Mouse (Mus musculus) intestine, embryonic 14.5 days (tissue): Measurements from ENCODE around the gene Ptges3l. TPM values are rescaled to one million over a fixed set of nuclear protein-coding genes. Genes with fewer than 3 reads are reported as not detected.
"Not testable (repeated sequence)": the region's sequence is repeated elsewhere in the genome, so short reads cannot be mapped to it uniquely, and the experiment has no call there.

Source experiments
- ATAC-seq: fragments of 200-750 bp; cut with Nextera tagmentation; replicated peaks from 2 replicates; pipeline ENCODE4 v1.8.0; 2017; ENCODE audit warnings: low read depth, moderate number of reproducible peaks, moderate TSS enrichment, moderate library complexity; ENCODE audit not compliant: low FRiP score, low TSS enrichment
- DNase-seq: peaks from one replicate; pipeline ENCODE4 v3.0.0-alpha.2; 2018; ENCODE audit warnings: low spot score
- H3K27ac ChIP-seq: fragments of 300-500 bp; sonication (generic); 2 replicates; pipeline ENCODE4 v1.5.1; 2014; ENCODE audit warnings: low read depth, mild to moderate bottlenecking, control low read depth
- H3K27me3 ChIP-seq: fragments of 300-500 bp; sonication (generic); replicated peaks from 2 replicates; pipeline ENCODE4 v1.6.1; 2014; ENCODE audit warnings: low read length, control low read depth; ENCODE audit not compliant: control insufficient read depth, insufficient read depth
- H3K36me3 ChIP-seq: fragments of 300-500 bp; sonication (generic); 2 replicates; pipeline ENCODE4 v1.6.1; 2014; ENCODE audit warnings: low read length, control low read depth; ENCODE audit not compliant: control insufficient read depth, insufficient read depth
- H3K4me1 ChIP-seq: fragments of 300-500 bp; sonication (generic); replicated peaks from 2 replicates; pipeline ENCODE4 v1.6.1; 2014; ENCODE audit warnings: low read length, control low read depth, mixed read lengths; ENCODE audit not compliant: control insufficient read depth, insufficient read depth
- H3K4me2 ChIP-seq: fragments of 300-500 bp; sonication (generic); 2 replicates; pipeline ENCODE4 v1.6.1; 2014; ENCODE audit warnings: low read length
- H3K4me3 ChIP-seq: fragments of 300-500 bp; sonication (generic); 2 replicates; pipeline ENCODE4 v1.5.1; 2014; ENCODE audit warnings: low read depth, low read length, control low read depth, mixed read lengths
- H3K9ac ChIP-seq: fragments of 300-500 bp; sonication (generic); 2 replicates; pipeline ENCODE4 v1.6.1; 2014; ENCODE audit warnings: mild to moderate bottlenecking, low read length
- H3K9me3 ChIP-seq: fragments of 300-500 bp; sonication (generic); 2 replicates; pipeline ENCODE4 v1.6.1; 2016; ENCODE audit warnings: low read length, control low read depth; ENCODE audit not compliant: control insufficient read depth
- WGBS: fragments of 180-500 bp; shearing (Covaris S2); extraction: QIAGEN DNeasy Blood & Tissue Kit; methylation state at CpG from one replicate; pipeline ENCODE4 v1.1.7; 2014; 5-methylcytosine and 5-hydroxymethylcytosine counted together
- polyA plus RNA-seq: library from polyadenylated mRNA; unstranded; fragments of >200 nt; fragmentation: Nextera tagmentation; extraction: Ambion mirVana; gene quantifications from 2 replicates; pipeline ENCODE4 v1.2.1, GENCODE M21; 2014

The Ptges3l gene
- polyA plus RNA-seq, 1 experiment from 2014 or later: 16.3 TPM

DNA sequence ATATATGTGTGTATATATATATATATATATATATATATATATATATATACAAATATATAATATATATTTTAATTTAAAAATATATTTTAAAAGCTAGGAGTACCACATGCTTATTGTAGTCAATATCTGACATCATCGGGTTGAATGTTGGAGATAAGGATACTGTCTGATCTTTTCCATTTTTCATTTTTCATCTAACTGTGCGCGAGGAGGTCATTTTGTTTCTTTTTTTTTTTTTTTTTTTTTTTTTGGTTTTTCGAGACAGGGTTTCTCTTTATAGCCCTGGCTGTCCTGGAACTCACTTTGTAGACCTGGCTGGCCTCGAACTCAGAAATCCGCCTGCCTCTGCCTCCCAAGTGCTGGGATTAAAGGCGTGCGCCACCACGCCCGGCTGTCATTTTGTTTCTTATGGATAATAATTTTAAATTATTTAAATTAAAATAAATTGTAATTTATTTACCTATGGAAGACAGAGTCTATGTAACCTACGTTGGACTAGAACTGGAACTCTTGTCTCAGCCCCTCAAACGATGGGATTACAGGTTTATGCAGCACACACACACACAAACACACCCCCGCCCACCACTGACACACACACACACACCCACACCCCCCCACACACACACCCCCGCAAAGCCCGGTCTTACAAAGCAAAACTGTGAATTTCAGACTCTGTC, 16.5 kb upstream of the Ptges3l start:
- not testable (repeated sequence) for H3K9me3 ChIP-seq, DNase-seq, H3K27ac ChIP-seq, H3K27me3 ChIP-seq, H3K9ac ChIP-seq
- WGBS: 34% methylated on average over 15 of the region's 15 CpGs
- Histone ChIP-seq H3K4me1 (peaks cover 13% of the 10 kb centered on the region), H3K36me3 (peaks cover 30% of the 10 kb centered on the region), H3K4me3 (peak overlapping the region; percentile 100; the same call in 1 of the 2 replicates), H3K4me2 (peak overlapping the region; percentile 42)
- ATAC-seq: peak; percentile 53; the same call in 1 of the 2 replicates

DNA sequence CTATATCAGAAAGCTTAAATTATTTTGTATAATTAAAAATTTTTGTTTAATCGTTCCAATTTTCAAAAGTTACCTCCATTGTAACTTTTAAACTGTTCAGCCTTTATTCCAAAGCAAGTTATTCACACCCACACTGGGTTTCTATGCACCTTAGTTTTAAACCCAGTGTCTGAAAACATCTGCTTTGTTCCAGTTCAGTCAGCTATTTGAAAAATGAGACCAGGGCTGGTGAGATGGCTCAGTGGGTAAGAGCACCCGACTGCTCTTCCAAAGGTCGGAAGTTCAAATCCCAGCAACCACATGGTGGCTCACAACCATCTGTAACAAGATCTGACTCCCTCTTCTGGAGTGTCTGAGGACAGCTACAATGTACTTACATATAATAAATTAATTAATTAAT, 12.9 kb upstream of the Ptges3l start:
- not testable (repeated sequence) for H3K4me1 ChIP-seq, H3K27ac ChIP-seq, H3K4me2 ChIP-seq, ATAC-seq, H3K4me3 ChIP-seq, DNase-seq, H3K9me3 ChIP-seq, H3K9ac ChIP-seq, H3K27me3 ChIP-seq
- peaks cover 27% of the 10 kb centered on the region for H3K36me3 ChIP-seq
- 52% methylated on average over 3 of the region's 3 CpGs for WGBS

DNA sequence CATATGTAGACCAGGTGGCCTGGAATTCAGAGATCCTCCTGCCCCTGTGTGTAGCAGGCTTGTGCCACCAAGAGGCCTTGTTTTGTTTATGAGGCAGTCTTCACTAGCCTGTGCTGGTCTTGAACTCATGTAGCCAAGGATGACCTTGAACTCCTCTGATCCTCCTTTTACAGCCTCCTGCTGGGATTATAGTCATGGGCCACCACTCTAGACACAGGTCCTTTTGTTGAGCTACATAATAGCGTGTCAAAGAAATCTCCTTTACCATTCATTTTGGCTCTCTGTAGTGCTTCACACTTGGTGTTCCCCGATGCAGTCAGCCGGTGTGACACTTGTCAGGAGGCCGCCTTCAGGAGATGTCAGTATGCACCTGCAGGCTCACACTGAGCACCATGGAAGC, 11.8 kb upstream of the Ptges3l start:
- DNase-seq (no peak), ATAC-seq (no peak)
- no peaks in the 10 kb centered on the region for H3K9me3 ChIP-seq
- H3K4me2 ChIP-seq: no peak overlapping the region
- no peaks in the 10 kb centered on the region for H3K4me1 ChIP-seq
- 82% methylated on average over 4 of the region's 4 CpGs for WGBS
- no peak overlapping the region for H3K9ac ChIP-seq
- H3K4me3 ChIP-seq: no peak overlapping the region
- H3K36me3 ChIP-seq: peaks cover 37% of the 10 kb centered on the region
- H3K27me3 ChIP-seq: no peaks in the 10 kb centered on the region
- no peak overlapping the region for H3K27ac ChIP-seq

DNA sequence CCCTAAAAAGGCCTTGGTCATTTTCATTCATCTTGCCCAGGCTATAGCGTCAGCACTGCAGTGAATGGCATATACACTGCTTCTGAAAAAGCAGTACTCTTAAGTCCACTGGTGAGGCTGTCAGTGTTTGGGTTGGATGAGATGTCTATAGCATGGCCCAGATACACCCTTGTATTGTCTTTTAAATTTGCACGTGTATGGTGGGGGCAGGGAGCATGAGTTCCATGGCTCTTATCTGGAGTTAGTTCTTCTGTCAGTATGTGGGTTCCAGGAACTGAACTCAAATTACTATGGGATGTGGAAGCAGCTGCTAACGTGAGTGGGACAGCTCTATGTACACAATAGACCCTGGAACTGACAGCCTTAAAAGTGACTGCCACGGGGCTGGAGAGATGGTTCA, 10.7 kb upstream of the Ptges3l start:
- Histone ChIP-seq H3K27ac (no peak overlapping the region), H3K9me3 (no peaks in the 10 kb centered on the region), H3K4me1 (no peaks in the 10 kb centered on the region), H3K36me3 (peaks cover 48% of the 10 kb centered on the region), H3K27me3 (no peaks in the 10 kb centered on the region), H3K9ac (no peak overlapping the region), H3K4me3 (no peak overlapping the region), H3K4me2 (no peak overlapping the region)
- ATAC-seq (no peak), DNase-seq (no peak)
- WGBS: 75% methylated on average over 4 of the region's 4 CpGs

DNA sequence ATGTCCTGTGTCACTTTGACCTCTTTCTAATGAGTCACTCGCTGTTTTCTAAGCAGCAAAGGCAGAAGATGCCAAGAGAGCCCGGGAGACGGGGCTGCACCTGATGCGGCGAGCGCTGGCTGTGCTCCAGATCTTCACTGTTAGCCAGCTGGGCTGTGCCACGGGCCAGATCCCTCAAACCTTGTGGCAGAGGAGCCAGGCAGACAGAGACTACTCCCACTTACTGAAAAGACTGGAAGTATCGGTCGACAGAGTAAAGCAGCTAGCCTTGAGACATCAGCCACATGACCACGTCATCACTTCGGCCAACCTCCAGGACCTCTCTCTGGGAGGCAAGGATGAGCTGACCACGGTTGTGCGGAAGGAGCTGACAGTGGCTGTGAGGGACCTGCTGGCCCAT, 8.3 kb upstream of the Ptges3l start:
- DNase-seq: no peak
- no peak for ATAC-seq
- Histone ChIP-seq H3K27me3 (no peaks in the 10 kb centered on the region), H3K9me3 (no peaks in the 10 kb centered on the region), H3K4me2 (no peak overlapping the region), H3K36me3 (peaks cover 67% of the 10 kb centered on the region), H3K4me3 (no peak overlapping the region), H3K9ac (no peak overlapping the region), H3K27ac (no peak overlapping the region), H3K4me1 (no peaks in the 10 kb centered on the region)
- WGBS: 91% methylated on average over 13 of the region's 13 CpGs

DNA sequence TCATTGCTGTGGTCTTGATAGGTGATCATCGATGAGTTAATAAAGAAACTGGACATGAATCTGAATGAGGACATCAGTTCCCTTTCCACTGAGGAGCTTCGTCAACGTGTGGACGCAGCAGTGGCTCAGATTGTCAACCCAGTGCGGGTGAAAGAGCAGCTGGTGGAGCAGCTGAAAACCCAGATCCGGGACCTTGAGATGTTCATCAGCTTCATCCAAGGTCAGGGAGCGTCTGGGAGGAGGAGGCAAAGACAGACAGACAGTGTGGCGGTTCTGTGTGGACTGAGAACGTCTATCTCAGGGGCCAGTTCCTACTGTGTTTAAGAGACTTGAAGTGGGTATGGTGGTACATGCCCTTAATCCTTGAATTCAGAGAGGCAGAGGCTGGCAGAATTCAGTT, 6.2 kb upstream of the Ptges3l start:
- 90% methylated on average over 9 of the region's 9 CpGs for WGBS
- Histone ChIP-seq H3K27ac (no peak overlapping the region), H3K9me3 (no peaks in the 10 kb centered on the region), H3K36me3 (peaks cover 67% of the 10 kb centered on the region), H3K4me3 (no peak overlapping the region), H3K4me2 (no peak overlapping the region), H3K9ac (no peak overlapping the region), H3K4me1 (peaks cover 3% of the 10 kb centered on the region; the same call in 1 of the 2 replicates), H3K27me3 (no peaks in the 10 kb centered on the region)
- DNase-seq (no peak), ATAC-seq (no peak)

DNA sequence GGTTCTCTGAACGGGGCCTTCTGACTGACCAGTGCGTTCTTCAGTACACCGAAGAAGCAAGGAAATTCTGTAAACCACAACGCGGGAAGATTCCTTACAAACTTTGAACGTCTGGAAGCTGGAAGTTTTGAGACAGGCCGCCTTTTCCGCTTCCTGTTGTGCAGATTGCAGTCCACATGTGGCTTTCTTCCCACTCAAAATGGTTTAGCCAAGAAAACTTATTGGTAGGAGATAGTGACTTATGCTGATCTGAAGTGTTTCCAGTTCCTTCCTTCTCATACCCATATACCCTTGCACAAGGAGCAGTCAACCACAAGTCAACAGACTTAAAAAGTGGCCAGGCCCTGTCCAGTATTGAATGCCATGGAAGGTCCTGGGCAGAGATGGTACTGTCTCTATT, 1.0 kb upstream of the Ptges3l start:
- no peak for DNase-seq
- no peak for ATAC-seq
- H3K9me3 ChIP-seq: no peaks in the 10 kb centered on the region
- H3K36me3 ChIP-seq: peaks cover 23% of the 10 kb centered on the region
- WGBS: 63% methylated on average over 8 of the region's 8 CpGs
- peak overlapping the region; percentile 92 for H3K4me2 ChIP-seq
- peak overlapping the region; percentile 95 for H3K4me3 ChIP-seq
- H3K4me1 ChIP-seq: peaks cover 18% of the 10 kb centered on the region
- no peaks in the 10 kb centered on the region for H3K27me3 ChIP-seq
- no peak overlapping the region for H3K27ac ChIP-seq
- H3K9ac ChIP-seq: peak overlapping the region; percentile 74

DNA sequence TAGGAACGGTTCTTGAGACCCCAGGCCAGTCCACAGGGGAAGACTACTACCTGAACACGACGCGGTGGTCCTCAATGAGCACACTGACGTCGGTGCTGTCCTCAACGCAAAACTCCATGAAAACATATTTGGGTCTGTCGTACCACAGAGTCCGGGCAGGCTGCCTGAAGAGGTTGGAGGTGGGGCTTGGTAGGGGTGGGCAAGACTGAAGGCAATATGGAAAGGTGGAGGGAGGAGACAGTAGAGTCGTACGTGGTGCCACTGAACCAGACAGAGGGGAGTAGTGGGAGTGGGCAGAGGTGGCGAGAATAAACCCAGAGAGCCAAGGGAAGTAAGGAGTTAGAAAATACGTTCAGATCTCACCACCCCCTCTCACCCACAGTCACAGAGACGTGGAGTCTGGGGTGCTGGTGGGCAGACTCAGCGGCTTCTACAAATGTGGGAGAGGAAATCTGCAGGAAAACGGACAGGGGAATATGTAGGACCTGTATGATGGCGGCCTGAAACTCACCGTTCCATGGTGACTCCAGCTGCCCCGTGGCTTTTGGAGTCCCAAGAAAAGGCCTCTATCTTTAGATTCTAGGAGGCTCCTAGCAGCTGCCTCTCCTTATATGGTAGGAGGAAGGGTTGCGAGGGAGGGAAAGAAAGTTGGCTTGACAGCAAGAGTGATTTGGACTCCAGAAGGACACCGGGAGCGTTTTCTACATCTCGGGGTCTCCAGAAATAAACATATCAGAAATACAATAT, 855 bp downstream of the Ptges3l start, which contains the start of gene Gm27029:
Gene Gm27029 (minus strand): TSS at position 692 of the 747 bp plus-strand sequence.
- Histone ChIP-seq H3K4me2 (peak within 1 kb of the TSS; percentile 92), H3K27ac (peak within 1 kb of the TSS; percentile 79), H3K9me3 (no peaks in the 10 kb centered on the region), H3K4me1 (peaks cover 18% of the 10 kb centered on the region), H3K4me3 (peak within 1 kb of the TSS; percentile 95), H3K36me3 (peaks cover 4% of the 10 kb centered on the region; the same call in 1 of the 2 replicates), H3K27me3 (no peaks in the 10 kb centered on the region), H3K9ac (peak within 1 kb of the TSS; percentile 74)
- peak; percentile 57 for ATAC-seq
- DNase-seq: peak; percentile 62
- 4% methylated on average over 23 of the region's 23 CpGs for WGBS
